Mouse (Mus musculus): ENCODE data around the gene Bag1. TPM values are rescaled to one million over a fixed set of nuclear protein-coding genes. Genes with fewer than 3 reads are reported as not detected.

Gene Bag1
- polyA plus RNA-seq, 1 experiment from 2014 or later = 199 TPM

GRCm38 (mm10) chr4:40900071-40900470 is 48.0 kb downstream of the Bag1 start:
- Histone ChIP-seq H3K9me3 (no peaks in the 10 kb centered on the region), H3K4me2 (replicated peaks) (no peak overlapping the region), H3K36me3 (no peaks in the 10 kb centered on the region), H3K27me3 (no peaks in the 10 kb centered on the region), H3K27ac (replicated peaks) (no peak overlapping the region), H3K4me3 (no peak overlapping the region), H3K9ac (replicated peaks) (no peak overlapping the region), H3K4me1 (no peaks in the 10 kb centered on the region)
- over 99% methylated on average over 3 of the region's 3 CpGs for WGBS
- ATAC-seq (replicated peaks) = no peak

- Histone ChIP-seq H3K27ac (replicated peaks) (no peak overlapping the region), H3K36me3 (no peaks in the 10 kb centered on the region), H3K4me3 (no peak overlapping the region), H3K4me1 (no peaks in the 10 kb centered on the region), H3K4me2 (replicated peaks) (no peak overlapping the region), H3K9me3 (no peaks in the 10 kb centered on the region), H3K9ac (replicated peaks) (no peak overlapping the region), H3K27me3 (no peaks in the 10 kb centered on the region)
- 66% methylated on average over 2 of the region's 2 CpGs for WGBS
- no peak for ATAC-seq (replicated peaks)
Measured at GRCm38 (mm10) chr4:40899264-40899663, 48.8 kb downstream of the Bag1 start.

- Histone ChIP-seq H3K4me1 (no peaks in the 10 kb centered on the region), H3K4me2 (replicated peaks) (no peak overlapping the region), H3K4me3 (no peak overlapping the region), H3K9ac (replicated peaks) (no peak overlapping the region), H3K9me3 (no peaks in the 10 kb centered on the region), H3K27ac (replicated peaks) (no peak overlapping the region), H3K36me3 (no peaks in the 10 kb centered on the region), H3K27me3 (no peaks in the 10 kb centered on the region)
- ATAC-seq (replicated peaks) = no peak
- WGBS = 80% methylated on average over 6 of the region's 6 CpGs
Measured at GRCm38 (mm10) chr4:40898476-40899044, 49.5 kb downstream of the Bag1 start.

- H3K27ac ChIP-seq (replicated peaks) = no peak overlapping the region
- no peaks in the 10 kb centered on the region for H3K36me3 ChIP-seq
- H3K4me2 ChIP-seq (replicated peaks) = no peak overlapping the region
- no peaks in the 10 kb centered on the region for H3K4me1 ChIP-seq
- no peak overlapping the region for H3K9ac ChIP-seq (replicated peaks)
- 92% methylated on average over 2 of the region's 2 CpGs for WGBS
- no peak for ATAC-seq (replicated peaks)
- H3K9me3 ChIP-seq = no peaks in the 10 kb centered on the region
- H3K27me3 ChIP-seq = no peaks in the 10 kb centered on the region
- no peak overlapping the region for H3K4me3 ChIP-seq
Measured at GRCm38 (mm10) chr4:40895646-40896045, 52.4 kb downstream of the Bag1 start.

GRCm38 (mm10) chr4:40895118-40895517 is 53.0 kb downstream of the Bag1 start:
- 97% methylated on average over 3 of the region's 3 CpGs for WGBS
- Histone ChIP-seq H3K9ac (replicated peaks) (no peak overlapping the region), H3K4me1 (no peaks in the 10 kb centered on the region), H3K4me2 (replicated peaks) (no peak overlapping the region), H3K27ac (replicated peaks) (no peak overlapping the region), H3K27me3 (no peaks in the 10 kb centered on the region), H3K4me3 (no peak overlapping the region), H3K9me3 (no peaks in the 10 kb centered on the region), H3K36me3 (no peaks in the 10 kb centered on the region)
- ATAC-seq (replicated peaks) = no peak

- H3K27ac ChIP-seq (replicated peaks) = no peak overlapping the region
- H3K36me3 ChIP-seq = no peaks in the 10 kb centered on the region
- H3K4me3 ChIP-seq = no peak overlapping the region
- H3K27me3 ChIP-seq = no peaks in the 10 kb centered on the region
- H3K9me3 ChIP-seq = no peaks in the 10 kb centered on the region
- WGBS = 75% methylated on average over 5 of the region's 5 CpGs
- ATAC-seq (replicated peaks) = no peak
- no peaks in the 10 kb centered on the region for H3K4me1 ChIP-seq
- H3K9ac ChIP-seq (replicated peaks) = no peak overlapping the region
- H3K4me2 ChIP-seq (replicated peaks) = no peak overlapping the region
Measured at GRCm38 (mm10) chr4:40891206-40891605, 56.9 kb downstream of the Bag1 start.

- H3K4me3 ChIP-seq = no peak overlapping the region
- no peak overlapping the region for H3K4me2 ChIP-seq (replicated peaks)
- no peaks in the 10 kb centered on the region for H3K27me3 ChIP-seq
- H3K4me1 ChIP-seq = no peaks in the 10 kb centered on the region
- WGBS = 91% methylated on average over 4 of the region's 4 CpGs
- no peaks in the 10 kb centered on the region for H3K9me3 ChIP-seq
- H3K9ac ChIP-seq (replicated peaks) = no peak overlapping the region
- H3K36me3 ChIP-seq = no peaks in the 10 kb centered on the region
- H3K27ac ChIP-seq (replicated peaks) = no peak overlapping the region
- ATAC-seq (replicated peaks) = no peak
Measured at GRCm38 (mm10) chr4:40889983-40890382, 58.1 kb downstream of the Bag1 start.

GRCm38 (mm10) chr4:40889252-40889651 is 58.8 kb downstream of the Bag1 start:
- H3K27ac ChIP-seq (replicated peaks) = no peak overlapping the region
- ATAC-seq (replicated peaks) = no peak
- no peaks in the 10 kb centered on the region for H3K36me3 ChIP-seq
- WGBS = 75% methylated on average over 3 of the region's 3 CpGs
- H3K27me3 ChIP-seq = no peaks in the 10 kb centered on the region
- no peak overlapping the region for H3K4me3 ChIP-seq
- no peaks in the 10 kb centered on the region for H3K4me1 ChIP-seq
- no peak overlapping the region for H3K9ac ChIP-seq (replicated peaks)
- H3K9me3 ChIP-seq = no peaks in the 10 kb centered on the region
- H3K4me2 ChIP-seq (replicated peaks) = no peak overlapping the region

- Histone ChIP-seq H3K27ac (replicated peaks) (no peak overlapping the region), H3K4me1 (no peaks in the 10 kb centered on the region), H3K27me3 (no peaks in the 10 kb centered on the region), H3K9ac (replicated peaks) (no peak overlapping the region), H3K9me3 (no peaks in the 10 kb centered on the region), H3K4me2 (replicated peaks) (no peak overlapping the region), H3K4me3 (no peak overlapping the region), H3K36me3 (no peaks in the 10 kb centered on the region)
- ATAC-seq (replicated peaks) = no peak
- WGBS = 85% methylated on average over 11 of the region's 11 CpGs
Measured at GRCm38 (mm10) chr4:40888839-40889238, 59.3 kb downstream of the Bag1 start.

Small RNA genes within 50 kb of the gene (microRNA-seq; reads per million reads assigned to microRNA genes)
- 2.4 reads per million, percentile 3 among the genes with 10 or more reads in this experiment for gene Mir3094

Other genes with a start within 250 kb of the Bag1 start
- gene Aptx, start 245.1 kb downstream of the Bag1 start, polyA plus RNA-seq (2015; fragmentation: Nextera tagmentation; extraction: Ambion mirVana) = 55.5 and 56.7 TPM in 2 replicates
- 695 and 704 TPM in 2 replicates for gene Dnaja1, start 226.1 kb downstream of the Bag1 start, polyA plus RNA-seq (2015; fragmentation: Nextera tagmentation; extraction: Ambion mirVana)
- 153 and 154 TPM in 2 replicates for gene Smu1, start 190.4 kb downstream of the Bag1 start, polyA plus RNA-seq (2015; fragmentation: Nextera tagmentation; extraction: Ambion mirVana)
- 7.0 and 7.3 TPM in 2 replicates for gene B4galt1, start 94.3 kb downstream of the Bag1 start, polyA plus RNA-seq (2015; fragmentation: Nextera tagmentation; extraction: Ambion mirVana)
- gene Spink4, start 28.2 kb downstream of the Bag1 start, polyA plus RNA-seq (2015; fragmentation: Nextera tagmentation; extraction: Ambion mirVana) = not detected in 2 replicates
- 170 and 178 TPM in 2 replicates for gene Chmp5, start 113 bp upstream of the Bag1 start, polyA plus RNA-seq (2015; fragmentation: Nextera tagmentation; extraction: Ambion mirVana)
- gene Nfx1, start 22.6 kb upstream of the Bag1 start, polyA plus RNA-seq (2015; fragmentation: Nextera tagmentation; extraction: Ambion mirVana) = 116 and 119 TPM in 2 replicates
- not detected in 2 replicates for gene Aqp7, start 99.8 kb upstream of the Bag1 start, polyA plus RNA-seq (2015; fragmentation: Nextera tagmentation; extraction: Ambion mirVana)
- 0.51 TPM in 1 of 2 replicates, not detected in the other for gene Aqp3, start 149.9 kb upstream of the Bag1 start, polyA plus RNA-seq (2015; fragmentation: Nextera tagmentation; extraction: Ambion mirVana)
- 35.3 and 36.2 TPM in 2 replicates for gene Nol6, start 176.2 kb upstream of the Bag1 start, polyA plus RNA-seq (2015; fragmentation: Nextera tagmentation; extraction: Ambion mirVana)
- gene Ube2r2, start 187.4 kb upstream of the Bag1 start, polyA plus RNA-seq (2015; fragmentation: Nextera tagmentation; extraction: Ambion mirVana) = 62.0 and 67.1 TPM in 2 replicates

Data from forebrain, embryonic 15.5 days (tissue).